ENCODE assay signal across 8 mouse cellular contexts in the genomic region with DNA sequence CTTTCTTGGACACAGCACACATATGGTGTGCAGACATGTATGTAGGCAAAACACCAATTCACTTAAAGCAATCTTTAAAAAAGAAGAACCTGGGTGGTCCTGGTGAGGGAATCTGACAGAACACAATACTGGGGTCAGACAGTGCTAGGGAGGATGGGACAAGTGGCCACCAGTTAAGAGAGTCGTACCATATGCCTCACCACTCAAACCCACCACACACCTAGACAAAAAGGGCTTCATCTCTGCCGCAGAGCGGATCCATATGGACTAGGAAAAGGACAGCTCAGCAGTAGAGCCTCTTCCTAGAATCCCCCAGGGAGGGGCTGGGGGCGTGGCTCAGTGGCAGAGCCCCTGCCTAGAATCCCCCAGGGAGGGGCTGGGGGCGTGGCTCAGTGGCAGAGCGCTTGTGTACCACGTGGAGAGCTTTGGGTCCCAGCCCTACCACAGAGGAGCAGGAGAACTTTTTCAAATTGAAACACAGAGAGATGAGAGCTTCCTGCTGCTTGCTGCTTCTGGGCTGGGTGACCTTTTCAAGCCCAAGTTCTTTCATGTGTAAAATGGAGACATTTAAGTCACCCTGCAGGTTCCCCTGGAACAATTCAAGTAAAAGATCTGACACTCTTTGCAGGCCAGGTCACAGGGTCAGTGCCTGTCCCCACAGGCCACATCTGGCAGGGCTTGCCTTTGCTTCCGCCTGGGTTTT. TPM values are rescaled to one million over a fixed set of nuclear protein-coding genes. Genes with fewer than 3 reads are reported as not detected.
DNase-seq lines count a peak whose midpoint lies in the region; ATAC-seq and TF ChIP-seq lines count a peak whose summit lies in the region.

No protein-coding gene starts in this region.

- H3K27me3 ChIP-seq in heart, embryonic 13.5 days (replicated peaks): no peaks in the 10 kb centered on the region
- no peaks in the 10 kb centered on the region for H3K27me3 ChIP-seq in CH12.LX (replicated peaks)
- no peaks in the 10 kb centered on the region for H3K27me3 ChIP-seq in hindbrain, embryonic 14.5 days (ENCODE audit: control insufficient read depth, insufficient read depth, low read length)

- peaks cover 61% of the 10 kb centered on the region for H3K4me1 ChIP-seq in heart, embryonic 13.5 days
- H3K4me1 ChIP-seq in CH12.LX (ENCODE audit: control insufficient read depth in 1 of 2, insufficient read depth in 2 of 2): peaks cover 4 to 26% of the 10 kb centered on the region in 2 experiments; a peak in 3 of 4 replicates
- H3K4me1 ChIP-seq in brown adipose tissue, adult 24 weeks (ENCODE audit: control insufficient read depth, insufficient read depth, insufficient read length, low read length): peaks cover 25% of the 10 kb centered on the region
- H3K4me1 ChIP-seq in hindbrain, embryonic 14.5 days (replicated peaks; ENCODE audit: control insufficient read depth, insufficient read depth, low read length): peaks cover 2% of the 10 kb centered on the region; the same call in 1 of the 2 replicates

- TF ChIP-seq CTCF in CH12.LX (conservative IDR thresholded peaks at IDR 0.05 in 1 of 2, IDR thresholded peaks at IDR 0.05 in 1 of 2; ENCODE audit: low read depth in 2 of 2, low read length in 2 of 2): no peak

- intact Hi-C loops in heart, postnatal 36 days (cut with DNase I): loop anchor here (5.0 kb wide), 1 partner anchor 39 kb away; no protein-coding TSS in a partner anchor

- TF ChIP-seq POLR2A in CH12.LX (IDR thresholded peaks at IDR 0.05; ENCODE audit: low read depth, low read length): no peak

- no peak overlapping the region for H3K4me2 ChIP-seq in heart, embryonic 13.5 days
- no peak overlapping the region for H3K4me2 ChIP-seq in CH12.LX (ENCODE audit: insufficient read depth, low read depth, poor library complexity, severe bottlenecking)
- H3K4me2 ChIP-seq in hindbrain, embryonic 14.5 days (replicated peaks): no peak overlapping the region

- WGBS in heart, embryonic 13.5 days: 25% methylated on average over 8 of the region's 8 CpGs
- WGBS in hindbrain, embryonic 14.5 days: 5% methylated on average over 8 of the region's 8 CpGs

- H3K4me3 ChIP-seq in heart, embryonic 13.5 days: no peak overlapping the region
- no peak overlapping the region for H3K4me3 ChIP-seq in CH12.LX (replicated peaks in 1 of 3; ENCODE audit: low read depth in 2 of 3, low read length in 2 of 3, poor library complexity in 1 of 3)
- H3K4me3 ChIP-seq in brown adipose tissue, adult 24 weeks (ENCODE audit: insufficient read depth, low read depth, low read length): no peak overlapping the region
- H3K4me3 ChIP-seq in hindbrain, embryonic 14.5 days (replicated peaks; ENCODE audit: low read length): no peak overlapping the region

- no peak for DNase-seq in heart, postnatal 36 days
- peak; percentile 65 for DNase-seq in CH12.LX (ENCODE audit: extremely low read depth)
- DNase-seq in kidney, postnatal 4 days: peak; percentile 75 to 83
- no peak for DNase-seq in frontal cortex, postnatal 25 days (ENCODE audit: low spot score in 2 of 2)
- DNase-seq in frontal cortex, adult 2 months (ENCODE audit: extremely low spot score in 1 of 2, low spot score in 1 of 2): no peak
- DNase-seq in hindbrain, embryonic 14.5 days (ENCODE audit: low spot score): no peak

- ATAC-seq in heart, embryonic 13.5 days (ENCODE audit: extremely low read depth, insufficient number of reproducible peaks, low FRiP score, low TSS enrichment): no peak
- no peak for ATAC-seq in hindbrain, embryonic 14.5 days (ENCODE audit: low FRiP score)

- peak overlapping the region; percentile 50; the same call in 1 of the 2 replicates for H3K27ac ChIP-seq in heart, embryonic 13.5 days (replicated peaks)
- no peak overlapping the region for H3K27ac ChIP-seq in CH12.LX (ENCODE audit: insufficient read depth, low read depth)
- H3K27ac ChIP-seq in brown adipose tissue, adult 24 weeks (replicated peaks; ENCODE audit: low read depth, low read length): peak overlapping the region; percentile 34; the same call in 1 of the 2 replicates
- H3K27ac ChIP-seq in hindbrain, embryonic 14.5 days: no peak overlapping the region

- TF ChIP-seq RAD21 in CH12.LX (IDR thresholded peaks at IDR 0.05; ENCODE audit: low read depth, low read length): no peak

- no peaks in the 10 kb centered on the region for H3K79me2 ChIP-seq in CH12.LX (replicated peaks; ENCODE audit: control insufficient read depth, extremely low read depth, insufficient read depth, poor library complexity, severe bottlenecking)

- in situ Hi-C loops in CH12.LX (cut with MboI; ENCODE audit: low pct_ligation_motif_present, low pct_unique_long_range_greater_than_20kb, low sequenced_read_pairs): no loop called here

- peak overlapping the region; percentile 33; the same call in 1 of the 2 replicates for H3K9ac ChIP-seq in heart, embryonic 13.5 days
- no peak overlapping the region for H3K9ac ChIP-seq in CH12.LX (ENCODE audit: insufficient read depth, low read depth)
- no peak overlapping the region for H3K9ac ChIP-seq in hindbrain, embryonic 14.5 days

- peaks cover 4% of the 10 kb centered on the region; the same call in 1 of the 2 replicates for H3K9me3 ChIP-seq in heart, embryonic 13.5 days
- H3K9me3 ChIP-seq in CH12.LX (replicated peaks; ENCODE audit: low read length): peaks cover 3% of the 10 kb centered on the region
- no peaks in the 10 kb centered on the region for H3K9me3 ChIP-seq in hindbrain, embryonic 14.5 days (ENCODE audit: control insufficient read depth, low read length)

- dilution Hi-C loops in CH12.LX (cut with MboI; ENCODE audit: extremely low pct_ligation_motif_present, extremely low pct_unique_long_range_greater_than_20kb, low sequenced_read_pairs): no loop called here

- no peak for TF ChIP-seq EP300 in CH12.LX (IDR thresholded peaks at IDR 0.05; ENCODE audit: low read length)

- peaks cover 67% of the 10 kb centered on the region for H3K36me3 ChIP-seq in heart, embryonic 13.5 days
- peaks cover 5 to 22% of the 10 kb centered on the region in 2 experiments for H3K36me3 ChIP-seq in CH12.LX (replicated peaks in 1 of 2; ENCODE audit: control insufficient read depth in 1 of 2, insufficient read depth in 1 of 2, low read length in 1 of 2)
- H3K36me3 ChIP-seq in hindbrain, embryonic 14.5 days (replicated peaks; ENCODE audit: control insufficient read depth, insufficient read depth): peaks cover 34% of the 10 kb centered on the region

TF ChIP-seq in CH12.LX, 34 proteins besides CTCF, POLR2A, EP300 and RAD21 (continues in another document):
- TF ChIP-seq MXI1 (IDR thresholded peaks at IDR 0.05; ENCODE audit: low read depth, low read length) (peak; percentile 57; the same call in 1 of the 2 replicates), IRF4 (IDR thresholded peaks at IDR 0.05; ENCODE audit: low read depth, low read length) (no peak)

RNA-seq across cellular contexts. Expression of a gene that starts 8.8 kb away (rescaled TPM):
- 89.3 and 89.4 TPM in 2 replicates for polyA plus RNA-seq in heart, embryonic 13.5 days (2015; fragmentation: Nextera tagmentation; extraction: Ambion mirVana)
- total RNA-seq in heart, postnatal 36 days (2021): 10 to 100 TPM; 33.2 to 41.7 TPM
- total RNA-seq in CH12.LX (2012; rRNA removed) (9.1 and 14.1 TPM in 2 replicates), CH12.LX (2014; rRNA removed) (3.0 and 3.4 TPM in 2 replicates)
- 6.3 and 6.5 TPM in 2 replicates for polyA plus RNA-seq in CH12.LX (2012; ENCODE audit: insufficient read length, low read depth)
- 36.0 and 38.3 TPM in 2 replicates for polyA plus RNA-seq in brown adipose tissue, adult 24 weeks (2012; ENCODE audit: insufficient read depth, insufficient read length, missing spikeins)
- 7.6 and 7.7 TPM in 2 replicates for polyA plus RNA-seq in frontal cortex, adult 2 months (2012; rRNA removed)
- polyA plus RNA-seq in hindbrain, embryonic 14.5 days (2014; fragmentation: Nextera tagmentation; extraction: Ambion mirVana): 46.7 and 49.5 TPM in 2 replicates

RNA-seq across cellular contexts. Expression of a gene that starts 26.2 kb away (rescaled TPM):
- 128 and 146 TPM in 2 replicates for polyA plus RNA-seq in heart, embryonic 13.5 days (2015; fragmentation: Nextera tagmentation; extraction: Ambion mirVana)
- 100 to 1,000 TPM in 1 of 2 experiments, 10 to 100 TPM in 1; 97.7 to 102 TPM for total RNA-seq in heart, postnatal 36 days (2021)
- total RNA-seq in CH12.LX (2012; rRNA removed) (179 and 214 TPM in 2 replicates), CH12.LX (2014; rRNA removed) (115 TPM in 2 replicates)
- 197 and 221 TPM in 2 replicates for polyA plus RNA-seq in CH12.LX (2012; ENCODE audit: insufficient read length, low read depth)
- 64.2 and 86.3 TPM in 2 replicates for polyA plus RNA-seq in brown adipose tissue, adult 24 weeks (2012; ENCODE audit: insufficient read depth, insufficient read length, missing spikeins)
- polyA plus RNA-seq in frontal cortex, adult 2 months (2012; rRNA removed): 115 and 118 TPM in 2 replicates
- polyA plus RNA-seq in hindbrain, embryonic 14.5 days (2014; fragmentation: Nextera tagmentation; extraction: Ambion mirVana): 119 and 128 TPM in 2 replicates

RNA-seq across cellular contexts. Expression of a gene that starts 29.3 kb away (rescaled TPM):
- polyA plus RNA-seq in heart, embryonic 13.5 days (2015; fragmentation: Nextera tagmentation; extraction: Ambion mirVana): 223 and 250 TPM in 2 replicates
- total RNA-seq in heart, postnatal 36 days (2021): 100 to 1,000 TPM; 210 to 232 TPM
- total RNA-seq in CH12.LX (2012; rRNA removed): 8.2 and 10.9 TPM in 2 replicates
- total RNA-seq in CH12.LX (2014; rRNA removed): 2.4 and 3.0 TPM in 2 replicates
- 4.8 and 5.3 TPM in 2 replicates for polyA plus RNA-seq in CH12.LX (2012; ENCODE audit: insufficient read length, low read depth)
- 7.6 and 20.8 TPM in 2 replicates for polyA plus RNA-seq in brown adipose tissue, adult 24 weeks (2012; ENCODE audit: insufficient read depth, insufficient read length, missing spikeins)
- 22.2 and 23.0 TPM in 2 replicates for polyA plus RNA-seq in frontal cortex, adult 2 months (2012; rRNA removed)
- polyA plus RNA-seq in hindbrain, embryonic 14.5 days (2014; fragmentation: Nextera tagmentation; extraction: Ambion mirVana): 17.5 and 18.8 TPM in 2 replicates

RNA-seq across cellular contexts. Expression of a gene that starts 42.5 kb away (rescaled TPM):
- 480 and 561 TPM in 2 replicates for polyA plus RNA-seq in heart, embryonic 13.5 days (2015; fragmentation: Nextera tagmentation; extraction: Ambion mirVana)
- total RNA-seq in heart, postnatal 36 days (2021): 100 to 1,000 TPM; 308 to 344 TPM
- total RNA-seq in CH12.LX (2012; rRNA removed) (10.0 and 10.5 TPM in 2 replicates), CH12.LX (2014; rRNA removed) (6.2 and 6.4 TPM in 2 replicates)
- 16.7 and 21.4 TPM in 2 replicates for polyA plus RNA-seq in CH12.LX (2012; ENCODE audit: insufficient read length, low read depth)
- 777 and 1,675 TPM in 2 replicates for polyA plus RNA-seq in brown adipose tissue, adult 24 weeks (2012; ENCODE audit: insufficient read depth, insufficient read length, missing spikeins)
- polyA plus RNA-seq in frontal cortex, adult 2 months (2012; rRNA removed): 6,067 and 6,377 TPM in 2 replicates
- 543 and 561 TPM in 2 replicates for polyA plus RNA-seq in hindbrain, embryonic 14.5 days (2014; fragmentation: Nextera tagmentation; extraction: Ambion mirVana)

RNA-seq across cellular contexts. Expression of a gene that starts 49.0 kb away (rescaled TPM):
- 8.8 and 13.9 TPM in 2 replicates for polyA plus RNA-seq in heart, embryonic 13.5 days (2015; fragmentation: Nextera tagmentation; extraction: Ambion mirVana)
- 1 to 10 TPM; 1.2 to 3.3 TPM for total RNA-seq in heart, postnatal 36 days (2021)
- total RNA-seq in CH12.LX (2012; rRNA removed) (not detected in 2 replicates), CH12.LX (2014; rRNA removed) (not detected in 2 replicates)
- not detected in 2 replicates for polyA plus RNA-seq in CH12.LX (2012; ENCODE audit: insufficient read length, low read depth)
- polyA plus RNA-seq in brown adipose tissue, adult 24 weeks (2012; ENCODE audit: insufficient read depth, insufficient read length, missing spikeins): 1,406 and 1,867 TPM in 2 replicates
- polyA plus RNA-seq in frontal cortex, adult 2 months (2012; rRNA removed): 3.3 and 4.7 TPM in 2 replicates
- polyA plus RNA-seq in hindbrain, embryonic 14.5 days (2014; fragmentation: Nextera tagmentation; extraction: Ambion mirVana): 2.3 and 2.5 TPM in 2 replicates

Comparison
In these comparisons a context has a peak if more than half of its experiments do, and no peak if none do; other contexts are left out.
1. H3K27ac ChIP-seq: peak in heart, embryonic 13.5 days (single experiment) and brown adipose tissue, adult 24 weeks (single experiment); none in CH12.LX (single experiment) and hindbrain, embryonic 14.5 days (single experiment).
2. DNase-seq: peak in CH12.LX (single experiment) and kidney, postnatal 4 days (2 of 2); none in heart, postnatal 36 days (0 of 2), frontal cortex, postnatal 25 days (0 of 2), frontal cortex, adult 2 months (0 of 2) and hindbrain, embryonic 14.5 days (single experiment).